Mouse (Mus musculus) kidney, adult 10 weeks (tissue): Measurements from ENCODE around the gene D3Ertd254e. TPM values are rescaled to one million over a fixed set of nuclear protein-coding genes. Genes with fewer than 3 reads are reported as not detected.

Experiments used
- polyA plus RNA-seq: library from polyadenylated mRNA; stranded (reverse); fragments of 350-450 nt; fragmentation: Illumina TruSeq; extraction: RNeasy Lipid Tissue Mini Kit (QIAGEN cat#74804); gene quantifications from one replicate; pipeline ENCODE4 v1.2.3, GENCODE M21; 2014; ENCODE audit warnings: low read depth, low replicate concordance

Gene D3Ertd254e
- 12.7 TPM for polyA plus RNA-seq

DNA sequence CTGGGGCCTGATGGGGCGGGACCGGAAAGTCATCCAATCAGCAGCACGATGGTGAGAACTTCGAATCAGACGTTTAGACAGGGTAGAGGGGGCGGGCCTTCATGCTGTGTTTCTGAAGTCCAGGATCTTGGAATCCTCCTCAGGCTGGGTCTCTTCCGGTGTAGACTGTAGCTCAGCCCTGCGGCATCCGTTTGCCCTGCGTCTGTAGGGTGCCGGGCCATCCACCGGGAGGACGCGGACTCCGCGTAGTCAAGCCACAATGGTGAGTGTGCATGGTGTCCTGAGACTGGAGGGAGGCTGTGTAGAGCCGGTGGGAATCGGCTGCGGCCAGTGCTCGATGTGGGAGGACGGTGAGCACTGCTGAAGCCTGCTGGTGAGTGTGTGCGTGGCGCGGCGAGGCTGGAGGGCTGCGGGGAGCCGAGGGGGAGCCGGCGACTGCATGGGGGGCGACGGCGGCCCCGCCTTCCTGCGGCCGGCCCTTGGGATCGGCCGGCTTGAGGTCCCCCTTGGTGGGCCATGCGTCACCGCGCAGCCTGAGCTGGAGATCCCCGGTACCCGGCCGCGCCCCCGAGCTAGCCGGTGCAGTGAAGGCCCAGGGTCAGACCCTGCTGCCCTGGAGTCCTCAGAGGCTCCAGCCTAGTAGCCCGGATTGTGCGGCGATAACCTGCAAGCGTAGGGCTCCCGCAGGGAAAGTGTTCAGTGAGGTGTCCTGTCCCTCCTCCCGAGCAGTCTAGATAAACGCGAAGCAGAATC lies at the start of gene D3Ertd254e:
Gene D3Ertd254e (plus strand): TSS at position 84 of the 753 bp plus-strand sequence.

Other genes with a start within 250 kb of the D3Ertd254e start
- 224 TPM for gene Dcun1d1, start 213.6 kb upstream of the D3Ertd254e start, polyA plus RNA-seq
- 257 TPM for gene Mccc1, start 150.3 kb upstream of the D3Ertd254e start, polyA plus RNA-seq
- gene Ccdc144b, start 97.5 kb upstream of the D3Ertd254e start, polyA plus RNA-seq = not detected
- gene Acad9, start 85.0 kb upstream of the D3Ertd254e start, polyA plus RNA-seq = 38.6 TPM
- not detected for gene Qrfpr, start 71.3 kb downstream of the D3Ertd254e start, polyA plus RNA-seq